Mouse (Mus musculus) liver, adult (tissue): ENCODE measurements around the gene Il23a.

Experiments used
- GATA4 ChIP-seq: IDR thresholded peaks from 2 replicates; pipeline ENCODE4 v1.6.1; 2014; ENCODE audit warnings: mild to moderate bottlenecking, low read length; ENCODE audit not compliant: insufficient replicate concordance

Il23a gene

GRCm38 (mm10) chr10:128315578-128315977, 17.0 kb upstream of the Il23a start:
- no peak for TF ChIP-seq GATA4

DNA sequence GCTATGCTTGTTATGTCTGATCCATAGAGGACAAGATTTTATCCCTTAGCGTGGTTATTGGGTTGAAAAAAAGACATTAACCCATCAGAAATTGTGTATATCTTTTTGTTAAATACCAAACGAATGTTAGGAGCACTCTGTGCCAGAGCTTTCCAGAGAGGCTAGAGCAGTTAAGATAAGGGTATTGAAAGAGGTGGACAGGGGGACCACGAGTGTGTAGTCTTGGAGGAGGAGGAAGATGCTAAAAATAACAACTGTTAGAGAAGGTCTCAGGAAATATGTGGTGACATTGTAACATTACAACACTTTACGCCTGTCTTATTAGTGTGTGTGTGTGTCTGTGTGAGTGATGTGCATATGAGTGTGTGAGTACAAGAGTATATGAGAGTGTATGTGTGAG, 12.3 kb upstream of the Il23a start:
- no peak for TF ChIP-seq GATA4

DNA sequence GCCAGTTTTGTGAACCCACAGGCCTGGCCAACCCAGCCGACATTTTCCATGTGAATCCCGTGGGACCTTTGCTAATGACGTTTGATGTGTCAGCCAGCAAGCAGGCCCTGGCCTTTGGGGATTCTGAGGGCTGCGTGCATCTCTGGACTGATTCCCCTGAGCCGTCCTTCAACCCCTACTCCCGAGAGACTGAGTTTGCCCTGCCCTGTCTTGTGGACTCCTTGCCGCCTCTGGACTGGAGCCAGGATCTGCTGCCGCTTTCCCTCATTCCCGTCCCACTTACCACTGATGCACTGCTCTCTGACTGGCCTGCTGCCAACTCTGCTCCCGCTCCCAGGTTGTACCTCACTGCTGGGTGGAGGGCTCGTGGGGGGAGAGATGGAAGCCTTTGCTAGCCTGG, 11.6 kb upstream of the Il23a start:
- TF ChIP-seq GATA4: no peak

DNA sequence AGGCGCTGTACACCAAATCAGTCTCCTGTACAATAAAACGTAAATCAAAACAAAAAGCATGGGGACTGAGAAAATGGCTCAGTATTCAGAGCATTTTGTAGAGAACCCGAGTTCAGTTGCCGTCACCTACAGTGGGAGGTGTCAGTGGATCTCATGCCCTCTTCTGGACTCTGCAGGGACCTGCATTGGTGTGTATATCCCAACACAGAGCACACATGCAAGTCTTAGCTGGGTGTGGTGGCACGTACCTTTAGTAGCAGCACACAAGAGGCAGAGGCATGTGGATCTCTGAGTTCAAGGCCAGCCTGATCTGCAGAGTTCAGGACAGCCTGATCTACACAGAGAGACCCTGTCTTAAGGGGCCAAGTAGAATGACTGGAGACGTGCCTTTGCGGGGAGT, 11.1 kb upstream of the Il23a start:
- TF ChIP-seq GATA4: no peak

GRCm38 (mm10) chr10:128303126-128304021, 4.8 kb upstream of the Il23a start, which contains the start of gene Pan2:
TSS of gene Pan2 (plus strand) at chr10:128303335.
- TF ChIP-seq GATA4: no peak; the same call in 1 of the 2 replicates

- TF ChIP-seq GATA4: no peak
These were observed 4.2 kb upstream of the Il23a start for GRCm38 (mm10) chr10:128302785-128303125.

DNA sequence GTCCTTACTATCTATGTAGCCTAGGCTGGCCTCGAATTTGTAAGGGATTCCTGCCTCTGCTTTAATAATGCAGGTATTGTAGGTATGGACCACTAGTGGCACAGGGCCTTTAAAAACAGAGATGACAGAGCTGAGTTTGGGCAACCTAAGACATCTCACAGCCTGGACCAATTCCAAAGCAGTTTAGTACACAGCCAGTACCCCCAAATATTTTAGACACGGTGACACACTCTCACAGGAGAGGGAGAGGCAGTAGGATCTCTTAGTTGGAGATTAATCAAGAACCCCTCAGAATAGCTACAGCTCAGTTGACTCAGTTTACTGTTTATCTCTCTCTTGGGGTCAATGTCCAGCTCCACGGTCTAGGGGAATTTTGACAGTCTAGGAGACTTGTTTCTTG, 3.8 kb upstream of the Il23a start:
- TF ChIP-seq GATA4: no peak

DNA sequence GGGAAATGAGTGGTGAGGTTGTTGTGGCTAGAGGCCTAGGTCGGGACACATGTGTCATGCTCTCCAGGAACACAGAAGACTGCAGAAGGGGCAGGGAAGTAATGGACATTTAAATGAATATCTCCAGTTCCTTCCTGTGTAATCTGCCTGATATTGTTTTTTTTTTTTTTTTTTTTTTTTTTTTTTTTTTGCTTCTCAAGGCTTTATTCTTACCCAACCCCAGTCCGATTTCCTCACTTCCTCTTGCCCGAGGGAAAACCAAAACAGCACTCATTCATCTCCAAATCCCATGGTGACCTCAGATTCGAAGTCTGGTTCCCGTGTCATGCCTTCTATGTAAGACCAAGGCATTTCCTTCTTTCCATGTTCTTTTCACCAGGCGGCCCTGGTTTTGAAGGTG, 309 bp downstream of the Il23a start:
- TF ChIP-seq GATA4: no peak

GRCm38 (mm10) chr10:128297622-128298021, 930 bp downstream of the Il23a start:
- TF ChIP-seq GATA4: no peak

DNA sequence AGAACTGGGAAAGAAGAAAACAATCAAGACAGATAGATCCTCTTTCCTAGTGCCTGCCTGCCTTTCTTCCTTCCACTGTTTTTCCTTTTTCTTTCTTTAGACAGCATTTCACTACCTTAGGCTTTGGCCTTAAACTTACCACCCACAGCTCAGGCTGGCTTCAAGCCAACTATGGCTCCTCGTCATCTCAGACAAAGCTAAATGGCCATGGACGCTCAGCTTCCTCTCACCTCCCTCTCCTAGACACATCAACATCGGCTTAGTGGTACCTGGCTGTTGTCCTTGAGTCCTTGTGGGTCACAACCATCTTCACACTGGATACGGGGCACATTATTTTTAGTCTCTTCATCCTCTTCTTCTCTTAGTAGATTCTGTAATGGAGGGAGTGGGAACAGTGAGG, 1.3 kb downstream of the Il23a start:
- TF ChIP-seq GATA4: no peak

GRCm38 (mm10) chr10:128296370-128297090, 2.0 kb downstream of the Il23a start:
- no peak for TF ChIP-seq GATA4

GRCm38 (mm10) chr10:128283604-128284579, 14.7 kb downstream of the Il23a start:
- TF ChIP-seq GATA4: no peak

GRCm38 (mm10) chr10:128282886-128283450, 15.6 kb downstream of the Il23a start:
- no peak for TF ChIP-seq GATA4

DNA sequence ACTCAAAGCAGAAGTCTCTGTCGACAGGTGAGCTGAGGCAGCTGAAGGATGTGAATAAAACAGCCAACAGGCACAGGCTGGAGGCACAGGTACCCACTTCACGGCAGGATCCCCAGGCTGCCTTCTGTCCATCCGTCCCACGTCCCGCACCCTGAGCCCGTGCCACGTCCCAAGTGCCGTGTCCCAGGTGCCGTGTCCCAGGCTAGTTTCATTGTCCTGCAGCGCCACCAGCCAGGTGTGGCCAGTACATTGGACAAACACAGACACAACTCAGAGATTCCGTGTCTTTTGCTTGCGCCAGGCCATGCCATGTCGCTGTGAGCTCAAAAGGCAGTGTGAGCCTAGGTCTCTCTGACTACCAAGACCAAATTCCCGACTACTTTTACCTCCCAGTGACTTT, 16.9 kb downstream of the Il23a start:
- no peak for TF ChIP-seq GATA4

DNA sequence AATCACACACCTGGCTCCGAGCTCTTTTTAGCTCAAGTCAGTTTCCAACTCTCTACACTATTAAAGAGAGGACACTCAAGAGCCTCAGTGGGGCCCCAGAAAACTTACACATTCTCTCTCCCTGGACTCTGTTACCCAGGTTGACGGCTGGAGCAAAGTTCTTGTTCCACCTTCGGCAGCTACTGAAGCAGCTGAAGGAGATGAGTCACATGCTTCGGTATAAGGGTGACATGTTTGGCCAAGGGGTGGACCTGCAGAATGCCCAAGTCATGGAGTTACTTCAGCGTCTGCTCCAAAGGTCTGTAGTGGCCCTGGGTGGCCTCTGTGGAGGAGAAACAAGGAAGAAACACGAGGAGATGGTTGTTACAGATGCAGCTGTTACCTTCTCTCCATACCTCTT, 17.6 kb downstream of the Il23a start:
- no peak for TF ChIP-seq GATA4
